Mouse (Mus musculus): Measurements from ENCODE around the gene Gm8332. TPM values are rescaled to one million over a fixed set of nuclear protein-coding genes. Genes with fewer than 3 reads are reported as not detected.
"Not testable (repeated sequence)": the region's sequence is repeated elsewhere in the genome, so short reads cannot be mapped to it uniquely, and the experiment has no call there.

Gene Gm8332
- not detected in 2 replicates for polyA plus RNA-seq (2014; fragmentation: Nextera tagmentation; extraction: Ambion mirVana)

- not testable (repeated sequence) for H3K4me2 ChIP-seq (ENCODE audit: low read depth, low read length); ATAC-seq (ENCODE audit: low read depth); H3K4me3 ChIP-seq (ENCODE audit: low read depth, low read length); H3K27me3 ChIP-seq (ENCODE audit: control insufficient read depth, insufficient read depth, low read length); H3K27ac ChIP-seq (ENCODE audit: low read depth, low read length); H3K9me3 ChIP-seq (ENCODE audit: control insufficient read depth, low read length); H3K4me1 ChIP-seq (ENCODE audit: control insufficient read depth, insufficient read depth, low read length); H3K9ac ChIP-seq (replicated peaks; ENCODE audit: low read depth, low read length); H3K36me3 ChIP-seq (ENCODE audit: control insufficient read depth, insufficient read depth, low read length)
- WGBS, result 91% methylated on average over 1 of the region's 2 CpGs
Measured at GRCm38 (mm10) chr12:88250000-88250399, at the start of gene Gm8332. TSS of gene Gm8332 (minus strand) at chr12:88250100.

- 73% methylated on average over 2 of the region's 2 CpGs for WGBS
- not testable (repeated sequence) for H3K4me1 ChIP-seq (ENCODE audit: control insufficient read depth, insufficient read depth, low read length); ATAC-seq (ENCODE audit: low read depth); H3K4me3 ChIP-seq (ENCODE audit: low read depth, low read length); H3K27me3 ChIP-seq (ENCODE audit: control insufficient read depth, insufficient read depth, low read length); H3K9ac ChIP-seq (replicated peaks; ENCODE audit: low read depth, low read length); H3K4me2 ChIP-seq (ENCODE audit: low read depth, low read length); H3K36me3 ChIP-seq (ENCODE audit: control insufficient read depth, insufficient read depth, low read length); H3K27ac ChIP-seq (ENCODE audit: low read depth, low read length); H3K9me3 ChIP-seq (ENCODE audit: control insufficient read depth, low read length)
Measured at GRCm38 (mm10) chr12:88297171-88297570, 47.3 kb upstream of the Gm8332 start.

- not testable (repeated sequence) for H3K4me1 ChIP-seq (ENCODE audit: control insufficient read depth, insufficient read depth, low read length); H3K9me3 ChIP-seq (ENCODE audit: control insufficient read depth, low read length); H3K27ac ChIP-seq (ENCODE audit: low read depth, low read length); H3K4me2 ChIP-seq (ENCODE audit: low read depth, low read length); H3K36me3 ChIP-seq (ENCODE audit: control insufficient read depth, insufficient read depth, low read length); H3K27me3 ChIP-seq (ENCODE audit: control insufficient read depth, insufficient read depth, low read length); H3K4me3 ChIP-seq (ENCODE audit: low read depth, low read length); H3K9ac ChIP-seq (replicated peaks; ENCODE audit: low read depth, low read length); ATAC-seq (ENCODE audit: low read depth)
- 78% methylated on average over 4 of the region's 4 CpGs for WGBS
Measured at GRCm38 (mm10) chr12:88293082-88293481, 43.2 kb upstream of the Gm8332 start.

- H3K4me2 ChIP-seq (ENCODE audit: low read depth, low read length); H3K9ac ChIP-seq (replicated peaks; ENCODE audit: low read depth, low read length); H3K4me3 ChIP-seq (ENCODE audit: low read depth, low read length); H3K27me3 ChIP-seq (ENCODE audit: control insufficient read depth, insufficient read depth, low read length); H3K27ac ChIP-seq (ENCODE audit: low read depth, low read length); H3K4me1 ChIP-seq (ENCODE audit: control insufficient read depth, insufficient read depth, low read length); H3K9me3 ChIP-seq (ENCODE audit: control insufficient read depth, low read length); ATAC-seq (ENCODE audit: low read depth); H3K36me3 ChIP-seq (ENCODE audit: control insufficient read depth, insufficient read depth, low read length): not testable (repeated sequence)
- WGBS, result 85% methylated on average over 4 of the region's 5 CpGs
Measured at GRCm38 (mm10) chr12:88285224-88285623, 35.3 kb upstream of the Gm8332 start.

GRCm38 (mm10) chr12:88274400-88274799 lies 24.5 kb upstream of the Gm8332 start, which contains the start of gene Gm5662:
TSS of gene Gm5662 (minus strand) at chr12:88274500.
- H3K27me3 ChIP-seq (ENCODE audit: control insufficient read depth, insufficient read depth, low read length); H3K9ac ChIP-seq (replicated peaks; ENCODE audit: low read depth, low read length); H3K9me3 ChIP-seq (ENCODE audit: control insufficient read depth, low read length); ATAC-seq (ENCODE audit: low read depth); H3K4me1 ChIP-seq (ENCODE audit: control insufficient read depth, insufficient read depth, low read length); H3K36me3 ChIP-seq (ENCODE audit: control insufficient read depth, insufficient read depth, low read length); H3K4me2 ChIP-seq (ENCODE audit: low read depth, low read length); H3K4me3 ChIP-seq (ENCODE audit: low read depth, low read length); H3K27ac ChIP-seq (ENCODE audit: low read depth, low read length): not testable (repeated sequence)
- WGBS, result 92% methylated on average over 5 of the region's 5 CpGs

- WGBS, result 59% methylated on average over 1 of the region's 1 CpGs
Measured at GRCm38 (mm10) chr12:88257241-88257640, 7.3 kb upstream of the Gm8332 start.

GRCm38 (mm10) chr12:88255917-88256316 lies 6.0 kb upstream of the Gm8332 start:
- not testable (repeated sequence) for H3K4me2 ChIP-seq (ENCODE audit: low read depth, low read length); H3K9ac ChIP-seq (replicated peaks; ENCODE audit: low read depth, low read length); H3K27ac ChIP-seq (ENCODE audit: low read depth, low read length); H3K36me3 ChIP-seq (ENCODE audit: control insufficient read depth, insufficient read depth, low read length); H3K4me1 ChIP-seq (ENCODE audit: control insufficient read depth, insufficient read depth, low read length); ATAC-seq (ENCODE audit: low read depth); H3K27me3 ChIP-seq (ENCODE audit: control insufficient read depth, insufficient read depth, low read length); H3K9me3 ChIP-seq (ENCODE audit: control insufficient read depth, low read length); H3K4me3 ChIP-seq (ENCODE audit: low read depth, low read length)
- WGBS, result 62% methylated on average over 2 of the region's 2 CpGs

More at GRCm38 (mm10) chr12:88257241-88257640, 7.3 kb upstream of the Gm8332 start:
- no peaks in the 10 kb centered on the region for H3K4me1 ChIP-seq (ENCODE audit: control insufficient read depth, insufficient read depth, low read length)
- no peak overlapping the region for H3K4me2 ChIP-seq (ENCODE audit: low read depth, low read length)
- H3K9me3 ChIP-seq (ENCODE audit: control insufficient read depth, low read length), result peaks cover 4% of the 10 kb centered on the region; the same call in 1 of the 2 replicates
- no peak overlapping the region for H3K9ac ChIP-seq (replicated peaks; ENCODE audit: low read depth, low read length)
- H3K27me3 ChIP-seq (ENCODE audit: control insufficient read depth, insufficient read depth, low read length), result no peaks in the 10 kb centered on the region
- H3K4me3 ChIP-seq (ENCODE audit: low read depth, low read length), result no peak overlapping the region
- ATAC-seq (ENCODE audit: low read depth), result no peak
- no peak overlapping the region for H3K27ac ChIP-seq (ENCODE audit: low read depth, low read length)
- H3K36me3 ChIP-seq (ENCODE audit: control insufficient read depth, insufficient read depth, low read length), result no peaks in the 10 kb centered on the region

GRCm38 (mm10) chr12:88245786-88246185 lies 4.1 kb downstream of the Gm8332 start:
- not testable (repeated sequence) for H3K9ac ChIP-seq (replicated peaks; ENCODE audit: low read depth, low read length); H3K4me3 ChIP-seq (ENCODE audit: low read depth, low read length); H3K27me3 ChIP-seq (ENCODE audit: control insufficient read depth, insufficient read depth, low read length); H3K27ac ChIP-seq (ENCODE audit: low read depth, low read length); H3K4me1 ChIP-seq (ENCODE audit: control insufficient read depth, insufficient read depth, low read length); H3K4me2 ChIP-seq (ENCODE audit: low read depth, low read length); ATAC-seq (ENCODE audit: low read depth); H3K36me3 ChIP-seq (ENCODE audit: control insufficient read depth, insufficient read depth, low read length); H3K9me3 ChIP-seq (ENCODE audit: control insufficient read depth, low read length)

- not testable (repeated sequence) for H3K27ac ChIP-seq (ENCODE audit: low read depth, low read length); H3K9me3 ChIP-seq (ENCODE audit: control insufficient read depth, low read length); H3K4me1 ChIP-seq (ENCODE audit: control insufficient read depth, insufficient read depth, low read length); H3K27me3 ChIP-seq (ENCODE audit: control insufficient read depth, insufficient read depth, low read length); ATAC-seq (ENCODE audit: low read depth); H3K4me3 ChIP-seq (ENCODE audit: low read depth, low read length); H3K36me3 ChIP-seq (ENCODE audit: control insufficient read depth, insufficient read depth, low read length); H3K4me2 ChIP-seq (ENCODE audit: low read depth, low read length); H3K9ac ChIP-seq (replicated peaks; ENCODE audit: low read depth, low read length)
- 58% methylated on average over 1 of the region's 1 CpGs for WGBS
Measured at GRCm38 (mm10) chr12:88242940-88243339, 7.0 kb downstream of the Gm8332 start.

GRCm38 (mm10) chr12:88219445-88219844 lies 30.5 kb downstream of the Gm8332 start:
- H3K4me3 ChIP-seq (ENCODE audit: low read depth, low read length), result no peak overlapping the region
- H3K4me2 ChIP-seq (ENCODE audit: low read depth, low read length), result no peak overlapping the region
- no peaks in the 10 kb centered on the region for H3K36me3 ChIP-seq (ENCODE audit: control insufficient read depth, insufficient read depth, low read length)
- no peak overlapping the region for H3K9ac ChIP-seq (replicated peaks; ENCODE audit: low read depth, low read length)
- no peaks in the 10 kb centered on the region for H3K4me1 ChIP-seq (ENCODE audit: control insufficient read depth, insufficient read depth, low read length)
- no peaks in the 10 kb centered on the region for H3K9me3 ChIP-seq (ENCODE audit: control insufficient read depth, low read length)
- ATAC-seq (ENCODE audit: low read depth), result no peak
- WGBS, result 90% methylated on average over 3 of the region's 3 CpGs
- no peak overlapping the region for H3K27ac ChIP-seq (ENCODE audit: low read depth, low read length)
- H3K27me3 ChIP-seq (ENCODE audit: control insufficient read depth, insufficient read depth, low read length), result no peaks in the 10 kb centered on the region

All from neural tube, embryonic 14.5 days (tissue).